Mouse (Mus musculus) MEL (cell line): ENCODE results near the gene Chl1. TPM values are rescaled to one million over a fixed set of nuclear protein-coding genes. Genes with fewer than 3 reads are reported as not detected.

Experiments used
- DNase-seq: peaks from one replicate; pipeline ENCODE4 v3.0.0; 2011; ENCODE audit warnings: low read depth, low spot score
- H3K27ac ChIP-seq: 2 replicates; pipeline ENCODE4 v1.5.1; 2012; ENCODE audit warnings: low read depth, mild to moderate bottlenecking, control low read depth, low read length, moderate library complexity; ENCODE audit not compliant: control insufficient read depth
- H3K27me3 ChIP-seq, 2 experiments: fragments of 150-350 bp in 1 of 2; sonication (generic) in 1 of 2; 2 replicates each; pipeline ENCODE4 v1.6.1; 2012; ENCODE audit warnings: low read length in 2 of 2, mild to moderate bottlenecking in 2 of 2, improper control_type of control experiment in 1 of 2, moderate library complexity in 1 of 2; ENCODE audit not compliant: insufficient read depth in 2 of 2, control insufficient read depth in 1 of 2
- H3K36me3 ChIP-seq, 2 experiments: 2 replicates each; pipeline ENCODE4 v1.6.1; 2012 to 2014; ENCODE audit warnings: low read length in 2 of 2, improper control_type of control experiment in 1 of 2, inconsistent platforms in 1 of 2, mild to moderate bottlenecking in 1 of 2; ENCODE audit not compliant: insufficient read depth in 2 of 2, control insufficient read depth in 1 of 2
- H3K4me1 ChIP-seq, 2 experiments: fragments of 150-350 bp in 1 of 2; sonication (generic) in 1 of 2; 2 replicates each; pipeline ENCODE4 v1.6.1; 2012; ENCODE audit warnings: low read length in 2 of 2, improper control_type of control experiment in 1 of 2, mild to moderate bottlenecking in 1 of 2; ENCODE audit not compliant: insufficient read depth in 2 of 2, control insufficient read depth in 1 of 2
- H3K4me3 ChIP-seq, 2 experiments: fragments of 150-350 bp in 1 of 2; sonication (generic) in 1 of 2; 2 replicates each; pipeline ENCODE4 v1.5.1; 2012; ENCODE audit warnings: low read depth in 2 of 2, low read length in 2 of 2, mild to moderate bottlenecking in 2 of 2, moderate library complexity in 2 of 2, control low read depth in 1 of 2, improper control_type of control experiment in 1 of 2; ENCODE audit not compliant: control insufficient read depth in 1 of 2, insufficient read depth in 1 of 2
- H3K79me2 ChIP-seq: 2 replicates; pipeline ENCODE4 v1.6.1; 2012; ENCODE audit warnings: mild to moderate bottlenecking, low read length, moderate library complexity; ENCODE audit not compliant: control insufficient read depth, poor library complexity, insufficient read depth
- H3K9ac ChIP-seq: 2 replicates; pipeline ENCODE4 v1.6.1; 2012; ENCODE audit warnings: low read depth, mild to moderate bottlenecking, control low read depth, low read length, moderate library complexity; ENCODE audit not compliant: control insufficient read depth, poor library complexity, severe bottlenecking
- H3K9me3 ChIP-seq: fragments of 150-350 bp; sonication (generic); replicated peaks from 2 replicates; pipeline ENCODE4 v1.6.1; 2012; ENCODE audit warnings: mild to moderate bottlenecking, low read length, improper control_type of control experiment, moderate library complexity; ENCODE audit not compliant: insufficient read depth
- BHLHE40 ChIP-seq: IDR thresholded peaks from 2 replicates; pipeline ENCODE4 v1.6.1; 2012; ENCODE audit warnings: low read depth, mild to moderate bottlenecking, inconsistent platforms, low read length, improper control_type of control experiment, borderline replicate concordance
- CHD2 ChIP-seq: IDR thresholded peaks from 2 replicates; pipeline ENCODE4 v1.6.1; 2011; ENCODE audit warnings: low read length, improper control_type of control experiment
- E2F4 ChIP-seq: IDR thresholded peaks from 2 replicates; pipeline ENCODE4 v1.6.1; 2011; ENCODE audit warnings: low read depth, low read length, improper control_type of control experiment, borderline replicate concordance
- ELF1 ChIP-seq: IDR thresholded peaks from 2 replicates; pipeline ENCODE4 v1.6.1; 2014; ENCODE audit warnings: low read depth, mild to moderate bottlenecking, inconsistent platforms, low read length, improper control_type of control experiment, moderate library complexity
- EP300 ChIP-seq, 2 experiments: IDR thresholded peaks; 2 replicates each; pipeline ENCODE4 v1.6.1; 2011; ENCODE audit warnings: improper control_type of control experiment in 2 of 2, low read length in 2 of 2, low read depth in 1 of 2, mild to moderate bottlenecking in 1 of 2
- ETS1 ChIP-seq: IDR thresholded peaks from 2 replicates; pipeline ENCODE4 v1.6.1; 2012; ENCODE audit warnings: low read depth, mild to moderate bottlenecking, inconsistent platforms, low read length, improper control_type of control experiment, moderate library complexity
- GABPA ChIP-seq: IDR thresholded peaks from 2 replicates; pipeline ENCODE4 v1.6.1; 2012; ENCODE audit warnings: low read depth, mild to moderate bottlenecking, inconsistent platforms, low read length, improper control_type of control experiment, moderate library complexity
- GATA1 ChIP-seq: IDR thresholded peaks from 2 replicates; pipeline ENCODE4 v1.6.1; 2011; ENCODE audit warnings: low read depth, low read length, improper control_type of control experiment
- HCFC1 ChIP-seq: IDR thresholded peaks from 2 replicates; pipeline ENCODE4 v1.6.1; 2012; ENCODE audit warnings: low read depth, mild to moderate bottlenecking, inconsistent platforms, low read length, improper control_type of control experiment, moderate library complexity
- JUND ChIP-seq: IDR thresholded peaks from 2 replicates; pipeline ENCODE4 v1.6.1; 2011; ENCODE audit warnings: low read depth, mild to moderate bottlenecking, improper control_type of control experiment, low read length
- MAFK ChIP-seq: IDR thresholded peaks from 2 replicates; pipeline ENCODE4 v1.6.1; 2011; ENCODE audit warnings: low read depth, mild to moderate bottlenecking, low read length, improper control_type of control experiment, borderline replicate concordance
- MAX ChIP-seq: IDR thresholded peaks from 2 replicates; pipeline ENCODE4 v1.6.1; 2011; ENCODE audit warnings: low read length, improper control_type of control experiment
- MAZ ChIP-seq: IDR thresholded peaks from 2 replicates; pipeline ENCODE4 v1.6.1; 2012; ENCODE audit warnings: low read depth, mild to moderate bottlenecking, inconsistent platforms, low read length, improper control_type of control experiment
- MXI1 ChIP-seq: IDR thresholded peaks from 2 replicates; pipeline ENCODE4 v1.6.1; 2011; ENCODE audit warnings: mild to moderate bottlenecking, low read depth, low read length, improper control_type of control experiment
- MYC ChIP-seq: IDR thresholded peaks from 2 replicates; pipeline ENCODE4 v1.6.1; 2011; ENCODE audit warnings: low read depth, mild to moderate bottlenecking, low read length, improper control_type of control experiment, moderate library complexity
- NRF1 ChIP-seq: IDR thresholded peaks from 2 replicates; pipeline ENCODE4 v1.6.1; 2014; ENCODE audit warnings: low read depth, mild to moderate bottlenecking, inconsistent platforms, low read length, improper control_type of control experiment, moderate library complexity; ENCODE audit not compliant: poor library complexity, insufficient read depth, severe bottlenecking
- POLR2A ChIP-seq, 2 experiments: IDR thresholded peaks; 2 replicates each; pipeline ENCODE4 v1.6.1; 2011 to 2012; ENCODE audit warnings: low read length in 2 of 2, mild to moderate bottlenecking in 2 of 2, control low read depth in 1 of 2, improper control_type of control experiment in 1 of 2, low read depth in 1 of 2, moderate library complexity in 1 of 2; ENCODE audit not compliant: control insufficient read depth in 1 of 2, insufficient read depth in 1 of 2, poor library complexity in 1 of 2
- POLR2AphosphoS2 ChIP-seq: IDR thresholded peaks from 2 replicates; pipeline ENCODE4 v1.6.1; 2011; ENCODE audit warnings: low read length, improper control_type of control experiment
- POLR2AphosphoS5 ChIP-seq: IDR thresholded peaks from 2 replicates; pipeline ENCODE4 v1.6.1; 2012; ENCODE audit warnings: low read depth, borderline replicate concordance, mild to moderate bottlenecking, inconsistent platforms, low read length, moderate library complexity, mixed read lengths
- RAD21 ChIP-seq: IDR thresholded peaks from 2 replicates; pipeline ENCODE4 v1.6.1; 2011; ENCODE audit warnings: mild to moderate bottlenecking, low read depth, low read length, improper control_type of control experiment
- SIN3A ChIP-seq: IDR thresholded peaks from 2 replicates; pipeline ENCODE4 v1.6.1; 2012; ENCODE audit warnings: low read length, improper control_type of control experiment, inconsistent platforms
- SMC3 ChIP-seq: IDR thresholded peaks from 2 replicates; pipeline ENCODE4 v1.6.1; 2011; ENCODE audit warnings: low read depth, low read length, improper control_type of control experiment
- TAL1 ChIP-seq: IDR thresholded peaks from 2 replicates; pipeline ENCODE4 v1.6.1; 2012; ENCODE audit warnings: mild to moderate bottlenecking, inconsistent platforms, low read length, moderate library complexity, mixed read lengths
- TBP ChIP-seq: IDR thresholded peaks from 2 replicates; pipeline ENCODE4 v1.8.0; 2011; ENCODE audit warnings: low read depth, low read length, improper control_type of control experiment
- UBTF ChIP-seq: IDR thresholded peaks from 2 replicates; pipeline ENCODE4 v1.6.1; 2012; ENCODE audit warnings: low read depth, mild to moderate bottlenecking, inconsistent platforms, low read length, improper control_type of control experiment, moderate library complexity, borderline replicate concordance; ENCODE audit not compliant: insufficient read depth
- USF1 ChIP-seq: IDR thresholded peaks from 2 replicates; pipeline ENCODE4 v1.6.1; 2014; ENCODE audit warnings: low read depth, mild to moderate bottlenecking, inconsistent platforms, low read length, improper control_type of control experiment, moderate library complexity
- USF2 ChIP-seq, 2 experiments: IDR thresholded peaks; 2 replicates each; pipeline ENCODE4 v1.6.1; 2011 to 2012; ENCODE audit warnings: improper control_type of control experiment in 2 of 2, low read length in 2 of 2, borderline replicate concordance in 1 of 2, inconsistent platforms in 1 of 2, low read depth in 1 of 2, mild to moderate bottlenecking in 1 of 2; ENCODE audit not compliant: insufficient read depth in 1 of 2
- ZC3H11A ChIP-seq: IDR thresholded peaks from 2 replicates; pipeline ENCODE4 v1.6.1; 2012; ENCODE audit warnings: low read depth, mild to moderate bottlenecking, inconsistent platforms, low read length, improper control_type of control experiment
- ZKSCAN1 ChIP-seq: IDR thresholded peaks from 2 replicates; pipeline ENCODE4 v1.6.1; 2012; ENCODE audit warnings: low read depth, mild to moderate bottlenecking, inconsistent platforms, low read length, improper control_type of control experiment, moderate library complexity
- polyA plus RNA-seq, 2 experiments: library from polyadenylated mRNA; stranded (reverse) in 1 of 2; unstranded in 1 of 2; fragments of >175 nt in 1 of 2; fragments of >200 nt in 1 of 2; gene quantifications; 2 replicates each; pipeline versions ENCODE4 v1.2.1 to v1.2.4; 2012; ENCODE audit warnings: low replicate concordance in 2 of 2, low read depth in 1 of 2; ENCODE audit not compliant: insufficient read length in 2 of 2, insufficient read depth in 1 of 2, missing spikeins in 1 of 2
- total RNA-seq: library from RNA; depleted of rRNA; stranded (reverse); fragments of 300-350 nt; gene quantifications from 2 replicates; pipeline ENCODE4 v1.2.3, GENCODE M21; 2012

Chl1 gene
- total and polyA plus RNA-seq, 3 experiments = not detected

- Histone ChIP-seq H3K4me1 (no peaks in the 10 kb centered on the region), H3K36me3 (no peaks in the 10 kb centered on the region), H3K27me3 (no peaks in the 10 kb centered on the region), H3K4me3 (no peak overlapping the region), H3K79me2 (no peaks in the 10 kb centered on the region), H3K9me3 (no peaks in the 10 kb centered on the region), H3K27ac (no peak overlapping the region), H3K9ac (no peak overlapping the region)
- TF ChIP-seq SMC3 (no peak), EP300 (IDR thresholded peaks at IDR 0.05; ENCODE audit: low read depth in 1 of 2, low read length in 2 of 2) (no peak), POLR2A (IDR thresholded peaks at IDR 0.05; ENCODE audit: control insufficient read depth in 1 of 2, insufficient read depth in 1 of 2, low read depth in 1 of 2, low read length in 2 of 2, poor library complexity in 1 of 2) (no peak), TBP (no peak), NRF1 (no peak), ELF1 (no peak), GABPA (no peak), RAD21 (no peak), USF2 (IDR thresholded peaks at IDR 0.05; ENCODE audit: borderline replicate concordance in 1 of 2, insufficient read depth in 1 of 2, low read depth in 1 of 2, low read length in 2 of 2) (no peak), HCFC1 (no peak), ZC3H11A (no peak), TAL1 (no peak), ZKSCAN1 (no peak), MXI1 (no peak), ETS1 (no peak), E2F4 (no peak), UBTF (no peak)
- DNase-seq = no peak
These were observed 23.2 kb upstream of the Chl1 start for GRCm38 (mm10) chr6:103487199-103487598.

- no peaks in the 10 kb centered on the region for H3K4me1 ChIP-seq
These were observed 12.0 kb upstream of the Chl1 start for GRCm38 (mm10) chr6:103498404-103498803.

More at GRCm38 (mm10) chr6:103498404-103498803, 12.0 kb upstream of the Chl1 start:
- Histone ChIP-seq H3K79me2 (no peaks in the 10 kb centered on the region), H3K9me3 (no peaks in the 10 kb centered on the region), H3K27ac (no peak overlapping the region), H3K9ac (no peak overlapping the region), H3K36me3 (no peaks in the 10 kb centered on the region), H3K27me3 (no peaks in the 10 kb centered on the region), H3K4me3 (no peak overlapping the region)
- DNase-seq = no peak
- TF ChIP-seq CHD2 (no peak), GATA1 (no peak), TAL1 (no peak), MAZ (no peak), NRF1 (no peak), EP300 (IDR thresholded peaks at IDR 0.05; ENCODE audit: low read depth in 1 of 2, low read length in 2 of 2) (no peak), BHLHE40 (no peak), POLR2AphosphoS2 (no peak), ETS1 (no peak), POLR2AphosphoS5 (no peak), SIN3A (no peak), MAX (no peak), USF2 (IDR thresholded peaks at IDR 0.05; ENCODE audit: borderline replicate concordance in 1 of 2, insufficient read depth in 1 of 2, low read depth in 1 of 2, low read length in 2 of 2) (no peak), MAFK (no peak), JUND (no peak), TBP (no peak), USF1 (no peak), MYC (no peak)
